Mouse (Mus musculus) c-Kit-positive CD71-negative TER-119-negative erythroid progenitor cells, embryonic 14.5 days (primary cell): Measurements from ENCODE around the gene Vsig10l.
A peak's percentile ranks its signal among the peaks of the same experiment; 100 is the strongest.

Experiments
- DNase-seq: peaks from one replicate; pipeline ENCODE4 v3.0.0-alpha.2; 2013; ENCODE audit warnings: low read depth

Gene Vsig10l

DNA sequence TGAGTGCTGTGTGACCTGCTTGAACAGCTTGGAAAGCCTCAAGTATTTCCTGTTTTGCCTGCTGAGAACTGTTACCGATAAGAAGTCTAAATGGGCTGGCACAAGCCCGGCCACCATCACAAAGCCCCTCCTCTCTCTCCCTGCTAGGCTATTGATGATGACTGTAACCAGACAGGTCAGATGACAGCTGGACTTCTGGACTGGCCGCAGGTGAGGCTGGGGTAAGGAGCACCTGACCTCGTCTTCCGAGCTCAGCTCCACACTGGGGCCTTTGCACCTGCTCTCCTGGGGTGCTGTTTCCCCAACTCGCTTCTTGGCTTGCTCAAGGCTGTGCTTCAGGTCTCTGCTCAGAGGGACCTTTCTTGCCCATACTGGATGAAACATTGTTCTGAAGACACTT is 8.6 kb upstream of the Vsig10l start:
- DNase-seq = no peak

DNA sequence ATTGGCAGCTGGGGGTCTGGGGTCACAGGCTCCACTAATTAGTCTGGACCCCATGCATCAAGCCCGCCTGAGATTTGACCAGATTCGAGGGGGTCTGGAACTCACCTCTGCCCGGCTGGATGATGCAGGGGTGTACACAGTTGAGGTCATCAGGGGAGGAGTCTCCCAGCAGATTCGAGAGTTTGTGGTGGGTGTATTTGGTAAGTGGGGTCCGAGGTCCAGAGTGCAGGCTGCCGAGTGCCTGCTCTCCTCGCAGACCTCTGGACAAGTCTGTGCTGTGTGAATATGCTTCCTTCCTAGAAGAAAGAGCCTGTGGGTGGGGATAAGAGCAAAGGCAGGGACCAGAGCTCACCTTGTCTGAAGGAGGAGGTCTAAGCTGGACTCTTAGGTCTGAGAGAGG is 1.0 kb downstream of the Vsig10l start:
- no peak for DNase-seq

DNA sequence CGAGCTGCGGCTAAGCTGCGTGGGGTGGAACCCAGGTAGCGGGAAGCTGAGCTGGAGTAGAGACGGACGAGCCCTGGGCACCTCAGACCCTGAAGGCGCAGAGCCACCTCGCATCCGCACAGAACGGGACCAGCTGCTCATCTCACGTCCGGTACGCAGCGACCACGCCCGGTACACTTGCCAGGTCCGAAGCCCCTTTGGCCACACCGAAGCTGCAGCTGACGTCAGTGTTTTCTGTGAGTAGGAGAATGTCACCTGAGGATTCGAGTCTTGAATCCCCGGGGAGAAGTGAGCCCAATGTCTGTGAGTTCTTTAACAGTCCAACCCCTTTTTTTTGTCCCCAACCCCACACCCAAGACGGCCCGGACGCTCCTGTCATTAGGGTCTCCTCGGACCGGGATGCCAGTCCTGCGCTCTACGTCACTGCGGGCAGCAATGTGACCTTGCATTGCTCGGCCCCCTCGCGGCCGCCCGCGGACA is 2.0 kb downstream of the Vsig10l start:
- DNase-seq = no peak

DNA sequence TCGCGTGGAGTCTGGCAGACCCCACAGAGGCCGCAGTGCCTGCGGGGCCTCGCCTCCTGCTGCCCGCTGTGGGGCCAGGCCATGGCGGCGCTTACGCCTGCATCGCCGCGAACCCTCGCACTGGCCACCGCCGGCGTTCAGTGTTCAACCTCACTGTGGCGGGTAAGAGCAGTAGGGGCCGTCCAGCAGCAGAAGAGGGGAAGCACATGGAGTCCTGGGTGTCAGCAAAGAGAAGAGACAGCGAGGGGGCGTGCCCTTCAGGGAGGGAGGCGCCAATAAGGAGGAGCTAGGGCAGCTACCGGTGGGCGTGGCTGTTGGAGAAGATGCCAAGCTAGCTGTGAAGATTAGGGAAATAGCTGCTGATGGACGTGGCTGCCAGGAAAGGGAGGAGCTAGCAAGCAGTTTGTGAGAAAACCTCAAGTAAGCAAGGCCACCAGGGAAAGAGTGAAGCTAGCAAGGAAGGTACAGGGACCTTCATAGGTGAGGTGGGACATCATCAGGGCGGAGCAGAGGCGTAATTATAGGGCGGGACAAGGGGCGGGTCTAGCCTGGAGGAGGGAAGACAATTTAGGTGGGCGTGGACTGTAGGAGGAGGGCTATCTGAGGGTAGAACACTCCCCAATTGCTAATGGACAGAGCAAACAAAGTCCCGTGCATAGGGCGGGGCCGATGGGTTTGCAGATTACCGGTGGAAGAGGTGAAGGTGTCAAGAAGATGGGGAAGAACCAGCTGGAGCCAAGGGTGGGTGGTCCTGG is 2.6 kb downstream of the Vsig10l start:
- DNase-seq = peak; percentile 93

DNA sequence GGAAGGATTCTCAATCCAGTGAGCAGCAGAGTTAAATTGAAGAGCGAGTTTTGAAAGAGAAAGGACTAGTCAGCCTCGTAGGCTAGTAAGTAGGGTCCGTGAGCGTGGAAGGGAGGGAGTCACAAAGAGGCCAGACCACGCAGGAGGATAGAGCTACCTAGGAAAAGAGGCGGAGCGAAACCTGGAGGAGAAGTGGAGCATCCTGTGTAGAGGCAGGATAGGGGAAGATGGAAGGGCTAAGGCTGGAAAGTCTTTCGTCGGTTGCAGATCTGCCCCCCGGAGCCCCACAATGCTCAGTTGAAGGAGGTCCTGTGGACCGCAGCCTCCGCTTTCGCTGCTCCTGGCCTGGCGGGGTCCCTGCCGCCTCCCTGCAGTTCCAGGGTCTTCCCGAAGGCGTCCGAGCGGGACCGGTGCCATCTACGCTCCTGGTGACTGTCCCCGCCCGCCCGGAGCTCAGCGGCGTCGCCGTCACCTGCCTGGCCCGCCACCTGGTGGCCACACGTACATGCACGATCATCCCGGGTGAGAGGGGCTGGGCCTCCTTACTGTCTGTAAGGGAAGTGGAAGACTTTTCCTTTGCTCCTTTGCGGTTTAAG is 3.2 kb downstream of the Vsig10l start:
- DNase-seq = peak; percentile 71

DNA sequence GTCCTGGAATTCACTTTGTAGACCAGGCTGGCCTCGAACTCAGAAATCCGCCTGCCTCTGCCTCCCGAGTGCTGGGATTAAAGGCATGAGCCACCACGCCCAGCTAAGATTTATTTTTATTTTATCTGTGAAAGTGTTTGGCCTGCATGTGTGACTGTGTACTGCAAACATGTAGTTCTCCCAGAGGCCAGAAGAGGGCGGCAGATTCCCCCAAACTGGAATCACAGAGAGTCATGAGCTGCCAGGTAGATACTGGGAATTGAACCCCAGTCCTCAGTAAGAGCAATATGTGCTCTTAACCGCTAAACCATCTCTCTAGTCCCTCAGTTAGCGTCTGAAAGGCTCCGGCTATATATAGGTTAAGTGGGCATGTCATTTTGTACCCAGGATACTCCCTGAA is 7.4 kb downstream of the Vsig10l start:
- peak; percentile 44 for DNase-seq

DNA sequence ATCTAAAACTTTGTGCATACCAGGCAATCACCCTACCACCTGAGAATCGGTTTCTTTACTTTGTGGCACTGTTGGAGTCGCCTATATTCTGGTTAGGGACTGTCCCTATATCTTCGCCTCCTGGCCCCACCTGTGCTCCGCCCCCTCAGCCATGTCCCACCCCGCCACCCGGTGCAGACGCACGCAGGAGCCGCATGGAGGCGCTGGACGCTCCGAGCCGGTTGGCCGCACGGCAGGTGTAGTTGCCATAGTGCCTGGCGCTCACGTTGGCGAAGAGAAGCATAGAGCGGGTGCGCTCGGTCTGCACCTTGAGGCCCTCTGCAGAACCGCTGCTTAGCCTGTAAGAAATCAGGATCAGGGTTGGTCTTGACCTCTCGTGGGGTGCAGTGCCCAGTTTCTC is 12.8 kb downstream of the Vsig10l start:
- no peak for DNase-seq

DNA sequence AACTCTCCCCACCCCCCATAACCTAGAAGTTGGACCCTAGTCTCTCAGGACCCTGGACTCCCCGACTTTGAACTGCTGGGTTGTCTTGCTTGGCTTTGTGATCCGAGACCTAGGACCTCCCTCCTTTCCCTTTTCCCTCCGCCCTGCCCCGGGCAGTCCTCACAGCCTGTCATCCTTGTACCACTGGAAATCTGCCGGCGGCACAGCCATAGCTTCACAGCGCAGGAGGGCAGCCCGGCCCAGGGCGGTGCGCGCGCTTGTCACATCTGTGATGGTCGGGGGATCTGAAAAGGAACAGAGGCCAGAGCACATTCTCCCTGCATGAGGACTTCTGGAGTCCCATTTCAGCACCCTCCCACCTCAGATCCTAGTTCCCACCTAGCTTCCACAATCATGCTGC is 13.4 kb downstream of the Vsig10l start:
- no peak for DNase-seq

DNA sequence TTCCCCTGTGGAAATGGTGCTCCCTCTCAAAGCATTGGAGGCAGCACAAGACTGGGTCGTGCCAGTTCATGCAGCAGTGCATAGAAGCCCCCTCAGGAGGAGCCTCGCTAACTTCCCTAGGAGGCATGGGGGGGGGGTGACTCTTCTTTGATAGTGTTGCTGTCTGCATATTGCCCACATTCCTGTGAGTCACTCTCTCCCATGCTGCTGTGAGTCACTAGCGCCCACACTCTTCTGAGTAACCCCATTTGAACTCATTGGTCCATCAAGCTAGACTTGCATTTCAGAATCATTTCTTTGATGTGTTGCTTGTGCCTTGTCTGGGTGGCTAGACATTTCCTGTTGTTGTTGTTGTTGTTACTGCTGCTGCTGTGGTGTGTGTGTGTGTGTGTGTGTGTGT is 18.2 kb downstream of the Vsig10l start:
- DNase-seq = no peak

DNA sequence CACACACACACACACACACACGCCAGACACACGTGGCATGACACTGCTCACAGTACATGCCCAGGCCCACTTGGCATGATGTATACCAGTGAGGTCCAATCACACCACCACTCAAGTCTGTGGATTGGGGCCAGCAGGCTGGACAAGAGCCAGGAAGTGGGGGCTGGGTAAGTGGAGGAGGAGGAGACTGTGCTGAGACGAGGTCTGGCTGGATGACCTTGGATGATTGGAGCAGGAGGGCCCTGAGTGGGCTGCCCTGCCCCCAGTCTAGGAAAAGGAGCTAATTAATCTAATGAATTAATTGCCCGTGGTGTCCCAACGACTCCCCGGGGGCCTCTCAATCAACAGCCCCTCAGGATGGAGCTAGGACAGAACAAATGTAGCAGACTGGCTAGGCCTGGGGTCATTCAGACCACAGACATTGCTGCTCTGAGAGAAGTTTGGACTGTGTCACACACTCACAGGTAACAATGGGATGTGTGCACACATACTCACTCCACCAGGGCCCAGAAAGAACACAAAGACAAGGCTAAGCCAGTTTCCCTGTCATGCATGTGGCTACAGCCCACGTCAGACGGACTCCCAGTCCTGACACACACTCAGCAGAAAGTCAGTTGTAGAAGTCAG is 19.3 kb downstream of the Vsig10l start:
- no peak for DNase-seq

DNA sequence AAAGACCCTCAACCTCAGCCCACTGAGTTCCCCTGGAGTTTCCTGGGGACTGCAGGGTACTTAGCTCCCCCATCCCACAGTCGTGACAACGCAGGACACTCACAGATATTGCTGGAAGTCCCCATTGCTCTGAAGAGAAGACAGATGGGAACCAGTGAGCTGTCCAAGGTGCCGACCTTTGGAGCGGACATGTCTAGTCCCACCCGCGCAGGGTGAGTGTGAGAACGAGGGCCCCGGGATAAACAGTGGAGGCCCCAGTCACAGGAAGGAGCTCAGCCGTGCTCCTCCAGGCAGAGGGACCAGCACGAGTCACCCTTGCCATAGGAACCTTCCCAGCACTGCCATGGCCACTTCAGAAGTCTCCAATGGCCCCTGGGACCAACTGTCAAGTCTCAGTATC is 20.3 kb downstream of the Vsig10l start:
- DNase-seq = no peak

DNA sequence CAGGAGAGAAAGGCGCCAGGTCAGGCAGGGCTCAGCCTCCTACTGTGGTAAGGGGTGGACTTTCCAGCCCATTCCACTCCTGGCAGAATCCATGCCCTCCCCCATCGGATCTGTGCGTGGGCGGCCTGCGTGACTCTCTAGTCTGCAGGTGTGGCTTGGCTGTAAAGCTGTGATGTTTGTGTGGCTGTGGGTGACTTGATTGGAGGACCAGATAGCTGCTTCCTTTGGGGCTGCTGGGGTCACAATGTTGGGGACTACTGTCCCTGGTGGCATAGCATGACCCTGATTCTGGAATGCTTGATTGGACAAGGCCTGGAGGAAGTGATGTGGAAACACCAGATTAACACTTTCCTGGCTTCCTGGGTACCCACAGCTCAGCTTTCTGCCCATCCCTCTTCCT is 25.7 kb downstream of the Vsig10l start:
- DNase-seq = no peak

DNA sequence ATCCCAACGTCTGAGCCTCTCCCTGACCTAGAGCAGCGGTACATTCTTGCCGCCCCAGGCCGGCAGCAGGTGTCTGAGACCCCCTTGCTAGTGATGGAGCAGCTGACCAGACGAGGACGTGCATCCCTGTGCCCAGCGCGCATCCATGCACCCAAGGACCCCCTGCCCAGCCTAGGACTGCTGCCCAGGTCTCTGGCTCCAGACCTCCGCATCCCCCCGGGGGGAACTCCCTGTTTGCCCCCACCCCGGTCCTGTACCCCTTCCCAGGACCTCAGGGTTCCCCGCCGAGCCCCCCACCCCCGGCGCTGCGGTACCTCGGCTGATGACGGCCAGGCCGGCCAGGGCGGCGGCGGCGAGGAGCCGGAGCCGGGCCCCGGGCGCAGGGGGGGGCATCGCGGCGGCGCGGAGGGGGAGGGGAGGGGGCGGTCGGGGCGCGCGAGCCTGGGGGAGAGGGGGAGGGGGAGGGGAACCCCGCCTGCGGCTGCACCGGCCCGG is 26.7 kb downstream of the Vsig10l start, which contains the start of gene Iglon5:
Gene Iglon5 (minus strand): TSS at position 445 of the 495 bp plus-strand sequence.
- no peak for DNase-seq

DNA sequence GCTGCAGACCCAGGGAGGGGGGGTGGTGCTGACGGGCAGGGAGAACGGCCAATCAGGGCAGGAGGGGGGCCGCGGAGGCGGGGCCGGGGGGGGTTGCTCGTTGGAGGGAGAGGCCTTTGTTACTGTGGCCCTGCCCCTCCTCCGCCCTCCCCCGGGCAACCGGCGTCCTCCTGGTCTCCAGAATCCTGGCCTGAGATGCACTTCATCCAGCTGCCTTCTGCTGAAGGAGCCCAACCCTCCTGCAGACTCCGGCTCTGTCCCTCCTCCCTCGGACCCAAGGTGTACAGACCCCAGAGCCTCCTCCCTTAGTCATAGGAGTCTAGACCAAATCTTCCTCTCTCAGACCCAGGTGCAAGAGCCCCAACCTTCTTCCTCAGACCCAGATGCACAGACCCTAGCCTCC is 27.2 kb downstream of the Vsig10l start:
- no peak for DNase-seq

DNA sequence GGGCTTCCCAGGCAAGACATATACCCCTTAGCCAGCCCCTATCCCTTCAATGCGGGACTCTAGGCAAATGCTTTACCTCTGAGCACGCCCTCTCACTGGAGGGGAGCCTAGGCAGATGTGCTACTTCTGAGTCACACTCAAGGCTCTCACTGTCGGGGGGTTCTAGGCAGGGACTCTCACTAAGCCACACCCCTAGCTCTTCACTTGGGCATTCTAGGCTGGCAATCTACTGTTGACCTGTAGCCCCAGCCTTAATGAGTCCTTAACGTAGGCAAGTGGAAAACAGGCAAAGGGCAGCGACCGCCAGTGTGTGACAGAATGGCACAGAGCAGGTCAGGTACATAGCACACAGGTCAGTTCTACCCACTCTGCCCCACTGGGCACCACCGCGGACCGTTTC is 27.9 kb downstream of the Vsig10l start:
- no peak for DNase-seq

DNA sequence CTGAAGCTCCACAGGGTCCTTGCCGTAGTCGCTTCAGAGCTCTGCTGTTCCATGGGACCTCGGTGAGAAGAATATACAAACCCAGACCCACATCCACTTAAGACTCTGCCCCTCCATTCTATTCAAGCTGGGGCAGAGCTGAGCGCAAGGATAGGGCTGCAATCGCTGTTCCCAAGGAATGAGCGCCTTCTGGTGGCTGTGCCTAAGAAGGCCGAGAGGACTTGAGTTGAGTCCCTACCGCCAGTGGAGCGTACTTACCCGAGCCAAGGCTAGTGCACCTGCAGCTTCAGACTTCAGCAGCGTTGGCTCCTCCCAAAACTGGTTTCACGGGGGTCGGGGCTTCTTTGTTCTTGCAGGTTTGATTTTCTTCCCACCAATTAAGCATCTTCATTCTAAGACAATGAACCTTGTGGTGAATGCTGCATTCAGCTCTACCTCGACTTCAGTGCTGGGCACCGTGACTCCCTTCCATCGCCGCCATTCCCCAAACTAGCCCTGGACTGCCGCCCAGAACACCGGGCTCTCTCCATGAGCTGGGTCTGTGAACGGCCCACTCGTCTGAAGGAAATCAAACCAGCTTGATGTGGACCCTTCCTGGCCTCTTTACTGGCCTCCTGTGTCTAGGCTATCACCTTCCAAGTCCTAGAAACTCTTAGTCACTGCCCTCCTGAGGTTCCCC is 32.5 kb downstream of the Vsig10l start:
- DNase-seq = no peak

DNA sequence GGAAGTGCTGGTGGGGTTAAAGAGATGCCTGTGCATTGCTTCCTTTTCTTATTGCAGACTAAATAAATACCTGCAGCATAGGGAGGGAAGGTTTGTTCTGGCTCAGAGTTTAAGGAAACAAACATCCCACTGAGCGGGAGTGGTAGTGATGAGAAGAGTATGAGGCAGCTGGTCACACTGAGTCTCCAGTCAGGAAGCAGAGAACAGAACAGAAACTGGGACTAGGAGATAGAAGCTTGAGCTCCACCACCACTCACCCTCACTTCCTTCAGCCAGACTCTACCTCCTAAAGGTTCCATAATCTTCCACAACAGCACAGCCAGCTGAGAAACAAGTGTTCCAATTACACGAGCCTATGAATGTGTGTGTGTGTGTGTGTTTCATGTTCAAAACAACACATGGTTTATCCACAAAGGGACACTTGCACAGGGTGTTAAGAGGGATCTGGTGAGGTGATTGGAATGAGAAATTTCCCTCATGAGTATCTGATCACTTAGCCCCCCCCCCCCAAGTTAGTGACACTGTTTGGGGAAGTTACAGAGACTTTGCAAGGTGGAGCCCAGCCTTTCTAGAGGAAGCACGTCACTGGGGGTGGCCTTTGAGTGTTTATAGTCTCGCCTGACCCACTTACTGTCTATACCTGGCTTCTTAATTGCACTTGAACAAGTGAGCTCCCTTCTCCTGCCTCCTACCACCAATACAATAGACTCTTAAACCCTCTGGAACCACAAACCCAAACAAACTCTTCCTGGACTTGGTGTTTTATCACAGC is 48.9 kb downstream of the Vsig10l start:
- no peak for DNase-seq

DNA sequence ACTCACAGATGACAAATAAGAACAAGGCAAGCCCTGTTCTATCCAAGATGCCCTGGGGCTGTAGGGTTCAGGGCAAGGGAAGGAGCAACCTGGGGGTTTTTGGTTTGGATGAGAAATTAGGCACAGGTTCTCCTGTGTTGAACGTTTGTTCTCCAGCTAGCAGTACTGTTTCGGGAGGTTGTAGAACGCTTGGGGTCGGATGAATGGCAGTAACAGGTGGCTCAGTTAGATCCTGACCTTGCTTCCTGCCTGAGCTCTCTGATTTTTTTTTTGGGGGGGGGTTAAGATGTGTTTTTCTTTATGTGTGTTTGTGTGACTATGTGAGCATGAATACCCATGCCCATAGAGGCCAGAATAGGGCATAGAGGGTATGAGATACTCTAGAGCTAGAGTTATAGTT is 49.6 kb downstream of the Vsig10l start:
- DNase-seq = no peak

DNA sequence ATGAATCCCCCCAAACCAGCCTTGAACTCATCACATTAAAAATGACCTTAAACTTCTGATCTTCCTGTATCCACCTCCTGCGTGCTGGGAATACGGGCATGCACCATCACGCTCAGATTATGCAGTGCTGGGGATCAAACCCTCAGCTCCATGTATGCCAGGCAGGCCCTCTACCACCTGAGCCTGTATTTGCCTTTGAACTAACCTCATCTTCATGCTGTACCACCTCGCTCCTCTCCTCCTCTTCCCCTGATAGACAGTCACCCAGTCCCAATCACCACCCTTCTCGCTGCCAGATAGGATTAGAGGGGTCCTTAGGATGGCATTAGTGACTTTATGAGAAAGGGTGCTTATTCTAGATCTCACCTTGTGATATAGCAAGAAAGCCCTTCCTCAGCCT is 52.1 kb downstream of the Vsig10l start:
- DNase-seq = no peak

DNA sequence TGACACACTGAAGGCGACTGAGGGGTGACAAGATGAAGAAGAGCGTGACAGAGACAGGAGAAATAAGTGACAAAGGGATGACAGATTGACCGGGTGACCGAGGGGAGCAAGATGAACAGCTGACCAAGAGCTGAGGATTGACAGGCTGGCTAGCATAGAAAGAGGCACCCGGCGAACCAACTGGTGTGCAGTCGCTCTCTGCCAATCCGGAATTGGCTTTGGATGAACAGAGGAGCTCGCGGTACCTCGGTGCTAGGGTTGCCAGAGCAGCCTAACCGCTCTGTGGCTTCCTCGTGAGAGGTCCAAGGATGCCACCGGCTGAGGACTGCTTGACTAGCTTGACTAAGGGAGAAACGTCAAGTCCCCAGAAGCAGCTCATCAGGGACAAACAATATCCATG is 55.4 kb downstream of the Vsig10l start:
- DNase-seq = no peak
